Mouse (Mus musculus) heart, adult 18-20 months (tissue): ENCODE results near the gene Rap2a. TPM values are rescaled to one million over a fixed set of nuclear protein-coding genes. Genes with fewer than 3 reads are reported as not detected.
A peak's percentile ranks its signal among the peaks of the same experiment; 100 is the strongest.

Source experiments
- DNase-seq, 2 experiments: peaks; one replicate each; pipeline ENCODE4 v3.0.0; 2021 to 2022; ENCODE audit warnings: mixed read lengths in 1 of 2
- total RNA-seq, 2 experiments: library from RNA; stranded (reverse); gene quantifications; 2 replicates each; pipeline ENCODE4 v1.2.3; 2021

Rap2a gene
- total RNA-seq, 2 experiments from 2014 or later, result 9.3 to 9.7 TPM

GRCm38 (mm10) chr14:120542445-120542844 is 64.2 kb downstream of the Rap2a start:
- DNase-seq, result peak in 1 of 2 experiments; percentile 44

GRCm38 (mm10) chr14:120542976-120543375 is 64.7 kb downstream of the Rap2a start:
- DNase-seq, result no peak

GRCm38 (mm10) chr14:120543846-120544245 is 65.6 kb downstream of the Rap2a start:
- peak in 1 of 2 experiments; percentile 14 for DNase-seq

GRCm38 (mm10) chr14:120544495-120544894 is 66.3 kb downstream of the Rap2a start:
- DNase-seq, result peak in 1 of 2 experiments; percentile 18

- no peak for DNase-seq
Observed at GRCm38 (mm10) chr14:120544946-120545345, 66.7 kb downstream of the Rap2a start.

Other genes with a start within 250 kb of the Rap2a start
- 100 to 1,000 TPM; 218 to 240 TPM for gene Mbnl2, start 202.8 kb upstream of the Rap2a start, total RNA-seq